Mouse (Mus musculus): ENCODE results near the gene Rsbn1l. TPM values are rescaled to one million over a fixed set of nuclear protein-coding genes. Genes with fewer than 3 reads are reported as not detected.

Rsbn1l gene
- polyA plus RNA-seq, 1 experiment from 2014 or later: 4.4 TPM

GRCm38 (mm10) chr5:20925451-20925850, 30.7 kb downstream of the Rsbn1l start:
- Histone ChIP-seq H3K9me3 (ENCODE audit: control insufficient read depth, low read length) (no peaks in the 10 kb centered on the region), H3K27ac (ENCODE audit: low read length) (no peak overlapping the region), H3K4me2 (ENCODE audit: low read depth, low read length) (no peak overlapping the region), H3K4me3 (ENCODE audit: low read length) (no peak overlapping the region), H3K27me3 (ENCODE audit: control insufficient read depth, insufficient read depth, low read depth, low read length) (no peaks in the 10 kb centered on the region), H3K9ac (ENCODE audit: low read length) (no peak overlapping the region), H3K4me1 (replicated peaks; ENCODE audit: control insufficient read depth, insufficient read depth, low read length) (peaks cover 10% of the 10 kb centered on the region), H3K36me3 (ENCODE audit: control insufficient read depth, insufficient read depth, low read length) (no peaks in the 10 kb centered on the region)
- 58% methylated on average over 3 of the region's 3 CpGs for WGBS
- ATAC-seq (ENCODE audit: low read depth): no peak

GRCm38 (mm10) chr5:20924608-20925007, 31.6 kb downstream of the Rsbn1l start:
- H3K27ac ChIP-seq (ENCODE audit: low read length): no peak overlapping the region
- no peaks in the 10 kb centered on the region for H3K27me3 ChIP-seq (ENCODE audit: control insufficient read depth, insufficient read depth, low read depth, low read length)
- no peaks in the 10 kb centered on the region for H3K9me3 ChIP-seq (ENCODE audit: control insufficient read depth, low read length)
- ATAC-seq (ENCODE audit: low read depth): no peak
- H3K4me1 ChIP-seq (replicated peaks; ENCODE audit: control insufficient read depth, insufficient read depth, low read length): peaks cover 3% of the 10 kb centered on the region
- no peaks in the 10 kb centered on the region for H3K36me3 ChIP-seq (ENCODE audit: control insufficient read depth, insufficient read depth, low read length)
- no peak overlapping the region for H3K4me2 ChIP-seq (ENCODE audit: low read depth, low read length)
- H3K4me3 ChIP-seq (ENCODE audit: low read length): no peak overlapping the region
- WGBS: 74% methylated on average over 3 of the region's 3 CpGs
- no peak overlapping the region for H3K9ac ChIP-seq (ENCODE audit: low read length)

- WGBS: 91% methylated on average over 9 of the region's 9 CpGs
- no peak overlapping the region for H3K27ac ChIP-seq (ENCODE audit: low read length)
- no peak for ATAC-seq (ENCODE audit: low read depth)
Measured at GRCm38 (mm10) chr5:20919566-20919965, 36.6 kb downstream of the Rsbn1l start.

DNA sequence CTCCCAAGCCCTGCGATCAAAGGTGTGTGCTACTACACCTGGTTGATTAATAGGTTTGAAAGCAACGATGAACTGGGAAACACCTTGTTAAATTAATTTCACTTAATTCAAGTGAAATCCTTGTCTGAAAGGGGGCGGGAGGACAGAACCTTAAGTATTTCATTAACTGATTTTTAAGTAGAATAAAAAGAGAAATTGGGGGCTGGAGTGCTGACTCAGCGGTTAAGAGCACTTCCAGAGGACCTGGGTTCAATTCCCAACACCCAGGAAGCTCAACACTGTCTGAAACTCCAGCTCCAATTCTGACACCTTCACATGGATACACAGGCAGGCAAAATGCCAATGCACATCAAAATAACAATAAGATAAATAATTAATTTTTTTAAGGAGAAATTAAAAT, 37.2 kb downstream of the Rsbn1l start:
- no peak overlapping the region for H3K4me2 ChIP-seq (ENCODE audit: low read depth, low read length)
- H3K4me3 ChIP-seq (ENCODE audit: low read length): no peak overlapping the region
- no peaks in the 10 kb centered on the region for H3K27me3 ChIP-seq (ENCODE audit: control insufficient read depth, insufficient read depth, low read depth, low read length)
- H3K9me3 ChIP-seq (ENCODE audit: control insufficient read depth, low read length): no peaks in the 10 kb centered on the region
- no peak overlapping the region for H3K9ac ChIP-seq (ENCODE audit: low read length)
- ATAC-seq (ENCODE audit: low read depth): no peak
- H3K27ac ChIP-seq (ENCODE audit: low read length): no peak overlapping the region
- 92% methylated on average over 4 of the region's 4 CpGs for WGBS
- no peaks in the 10 kb centered on the region for H3K4me1 ChIP-seq (replicated peaks; ENCODE audit: control insufficient read depth, insufficient read depth, low read length)
- H3K36me3 ChIP-seq (ENCODE audit: control insufficient read depth, insufficient read depth, low read length): no peaks in the 10 kb centered on the region

More at GRCm38 (mm10) chr5:20919566-20919965, 36.6 kb downstream of the Rsbn1l start:
- H3K36me3 ChIP-seq (ENCODE audit: control insufficient read depth, insufficient read depth, low read length): no peaks in the 10 kb centered on the region
- no peaks in the 10 kb centered on the region for H3K4me1 ChIP-seq (replicated peaks; ENCODE audit: control insufficient read depth, insufficient read depth, low read length)
- H3K4me3 ChIP-seq (ENCODE audit: low read length): no peak overlapping the region
- no peak overlapping the region for H3K4me2 ChIP-seq (ENCODE audit: low read depth, low read length)
- H3K27me3 ChIP-seq (ENCODE audit: control insufficient read depth, insufficient read depth, low read depth, low read length): no peaks in the 10 kb centered on the region
- H3K9ac ChIP-seq (ENCODE audit: low read length): no peak overlapping the region
- no peaks in the 10 kb centered on the region for H3K9me3 ChIP-seq (ENCODE audit: control insufficient read depth, low read length)

GRCm38 (mm10) chr5:20913372-20914275, 42.6 kb downstream of the Rsbn1l start:
- peak; percentile 45 for ATAC-seq (ENCODE audit: low read depth)
- no peaks in the 10 kb centered on the region for H3K9me3 ChIP-seq (ENCODE audit: control insufficient read depth, low read length)

DNA sequence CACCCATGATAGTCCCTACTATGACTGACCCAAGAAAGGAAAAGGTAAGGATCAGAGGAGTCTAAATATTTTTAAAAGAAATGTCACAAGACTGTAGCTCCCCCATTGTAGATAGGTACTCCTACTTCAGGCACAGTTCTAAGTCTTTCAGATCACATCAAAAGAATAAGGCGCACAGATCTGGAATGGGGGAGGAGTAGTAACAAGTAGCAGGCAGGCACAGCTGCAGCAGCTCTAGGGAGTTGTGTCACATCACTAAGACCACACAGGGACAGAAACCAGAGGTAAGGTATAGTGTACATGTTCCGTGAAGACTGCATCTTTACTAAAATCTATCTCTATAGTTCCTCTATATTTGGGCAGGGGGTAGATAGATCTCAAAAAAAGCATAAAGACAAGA, 44.5 kb downstream of the Rsbn1l start:
- H3K9ac ChIP-seq (ENCODE audit: low read length): no peak overlapping the region
- ATAC-seq (ENCODE audit: low read depth): no peak
- no peaks in the 10 kb centered on the region for H3K9me3 ChIP-seq (ENCODE audit: control insufficient read depth, low read length)
- H3K4me2 ChIP-seq (ENCODE audit: low read depth, low read length): no peak overlapping the region
- peaks cover 5% of the 10 kb centered on the region; the same call in 1 of the 2 replicates for H3K36me3 ChIP-seq (ENCODE audit: control insufficient read depth, insufficient read depth, low read length)
- H3K4me1 ChIP-seq (replicated peaks; ENCODE audit: control insufficient read depth, insufficient read depth, low read length): no peaks in the 10 kb centered on the region
- no peak overlapping the region for H3K4me3 ChIP-seq (ENCODE audit: low read length)
- WGBS: 84% methylated on average over 2 of the region's 2 CpGs
- H3K27ac ChIP-seq (ENCODE audit: low read length): no peak overlapping the region
- no peaks in the 10 kb centered on the region for H3K27me3 ChIP-seq (ENCODE audit: control insufficient read depth, insufficient read depth, low read depth, low read length)

More at GRCm38 (mm10) chr5:20913372-20914275, 42.6 kb downstream of the Rsbn1l start:
- Histone ChIP-seq H3K36me3 (ENCODE audit: control insufficient read depth, insufficient read depth, low read length) (no peaks in the 10 kb centered on the region), H3K27ac (ENCODE audit: low read length) (no peak overlapping the region), H3K4me1 (replicated peaks; ENCODE audit: control insufficient read depth, insufficient read depth, low read length) (no peaks in the 10 kb centered on the region), H3K4me2 (ENCODE audit: low read depth, low read length) (no peak overlapping the region), H3K9ac (ENCODE audit: low read length) (no peak overlapping the region), H3K4me3 (ENCODE audit: low read length) (no peak overlapping the region), H3K27me3 (ENCODE audit: control insufficient read depth, insufficient read depth, low read depth, low read length) (no peaks in the 10 kb centered on the region)
- 74% methylated on average over 11 of the region's 11 CpGs for WGBS

GRCm38 (mm10) chr5:20906191-20906590, 50.0 kb downstream of the Rsbn1l start:
- Histone ChIP-seq H3K4me1 (replicated peaks; ENCODE audit: control insufficient read depth, insufficient read depth, low read length) (no peaks in the 10 kb centered on the region), H3K36me3 (ENCODE audit: control insufficient read depth, insufficient read depth, low read length) (peaks cover 11% of the 10 kb centered on the region; the same call in 1 of the 2 replicates), H3K9me3 (ENCODE audit: control insufficient read depth, low read length) (no peaks in the 10 kb centered on the region), H3K9ac (ENCODE audit: low read length) (no peak overlapping the region), H3K27me3 (ENCODE audit: control insufficient read depth, insufficient read depth, low read depth, low read length) (no peaks in the 10 kb centered on the region), H3K27ac (ENCODE audit: low read length) (no peak overlapping the region), H3K4me3 (ENCODE audit: low read length) (no peak overlapping the region), H3K4me2 (ENCODE audit: low read depth, low read length) (no peak overlapping the region)
- 93% methylated on average over 7 of the region's 7 CpGs for WGBS
- ATAC-seq (ENCODE audit: low read depth): no peak

DNA sequence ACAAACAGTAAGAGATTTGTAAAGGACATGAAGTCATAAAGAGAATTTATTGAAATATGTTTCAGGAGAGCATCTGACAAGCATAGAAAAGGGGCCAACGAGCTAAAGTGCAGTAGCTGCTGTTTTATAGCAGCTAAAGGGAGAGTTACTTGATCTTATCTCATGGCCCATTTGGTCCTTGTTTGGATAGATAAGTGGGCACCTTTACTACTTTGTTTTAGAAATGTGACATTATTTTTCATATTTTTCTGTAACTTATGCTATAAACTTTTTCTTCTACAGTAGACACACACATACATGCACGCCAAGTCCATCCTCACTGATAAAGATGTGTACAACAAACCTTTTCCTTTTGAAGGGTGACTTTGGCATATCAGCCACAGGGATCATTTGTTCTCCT, 50.8 kb downstream of the Rsbn1l start:
- Histone ChIP-seq H3K9me3 (ENCODE audit: control insufficient read depth, low read length) (no peaks in the 10 kb centered on the region), H3K9ac (ENCODE audit: low read length) (no peak overlapping the region), H3K36me3 (ENCODE audit: control insufficient read depth, insufficient read depth, low read length) (peaks cover 14% of the 10 kb centered on the region), H3K27me3 (ENCODE audit: control insufficient read depth, insufficient read depth, low read depth, low read length) (no peaks in the 10 kb centered on the region), H3K4me1 (replicated peaks; ENCODE audit: control insufficient read depth, insufficient read depth, low read length) (no peaks in the 10 kb centered on the region), H3K4me3 (ENCODE audit: low read length) (no peak overlapping the region), H3K4me2 (ENCODE audit: low read depth, low read length) (no peak overlapping the region), H3K27ac (ENCODE audit: low read length) (no peak overlapping the region)
- ATAC-seq (ENCODE audit: low read depth): no peak
- WGBS: 78% methylated on average over 2 of the region's 2 CpGs

DNA sequence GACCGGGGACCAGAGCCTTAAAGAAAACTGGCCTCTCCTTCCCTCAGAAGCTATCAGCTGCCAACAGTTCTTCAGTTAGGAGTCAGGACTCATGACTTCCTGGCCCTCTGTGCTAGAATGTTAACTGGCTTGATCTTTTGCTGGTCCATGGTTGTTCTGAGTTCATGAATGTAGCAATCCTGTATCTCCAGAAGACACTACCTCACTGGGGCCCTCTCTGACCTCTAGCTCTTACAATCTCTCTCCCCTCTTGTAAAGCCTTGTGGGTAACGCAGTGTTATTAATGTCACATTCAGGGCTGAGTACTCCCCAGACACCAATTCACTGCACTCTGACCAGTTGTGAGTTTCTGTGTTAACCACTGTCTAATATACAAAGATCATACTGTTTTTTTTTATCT, 51.6 kb downstream of the Rsbn1l start:
- Histone ChIP-seq H3K9ac (ENCODE audit: low read length) (no peak overlapping the region), H3K27ac (ENCODE audit: low read length) (no peak overlapping the region), H3K4me1 (replicated peaks; ENCODE audit: control insufficient read depth, insufficient read depth, low read length) (no peaks in the 10 kb centered on the region), H3K9me3 (ENCODE audit: control insufficient read depth, low read length) (no peaks in the 10 kb centered on the region), H3K4me2 (ENCODE audit: low read depth, low read length) (no peak overlapping the region), H3K36me3 (ENCODE audit: control insufficient read depth, insufficient read depth, low read length) (peaks cover 14% of the 10 kb centered on the region), H3K4me3 (ENCODE audit: low read length) (no peak overlapping the region), H3K27me3 (ENCODE audit: control insufficient read depth, insufficient read depth, low read depth, low read length) (no peaks in the 10 kb centered on the region)
- ATAC-seq (ENCODE audit: low read depth): no peak
- WGBS: 90% methylated on average over 2 of the region's 2 CpGs
